13 mouse cellular contexts compared by ENCODE assay signal in the genomic region with DNA sequence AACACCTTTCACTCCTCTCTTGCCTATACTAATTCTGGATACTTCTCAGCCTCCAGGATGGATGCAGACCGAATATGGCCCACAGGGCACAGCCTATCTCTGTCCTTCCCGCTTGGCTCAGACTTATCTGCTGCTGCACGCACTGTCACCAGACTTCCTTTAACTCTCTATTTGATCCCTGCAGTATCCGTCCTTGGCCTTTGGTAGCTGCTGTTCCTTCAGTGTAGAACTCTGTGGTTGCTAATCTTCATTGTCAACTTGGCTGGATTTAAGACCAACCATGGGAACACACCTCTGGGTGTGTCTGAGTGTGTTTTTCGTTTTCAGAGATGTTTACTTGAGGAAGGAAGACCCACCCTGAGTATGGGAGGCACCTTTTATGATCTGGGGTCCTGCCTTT. TPM values are rescaled to one million over a fixed set of nuclear protein-coding genes. Genes with fewer than 3 reads are reported as not detected.
DNase-seq lines count a peak whose midpoint lies in the region; ATAC-seq and TF ChIP-seq lines count a peak whose summit lies in the region.
"Had no signal": no experiment of that assay in that cellular context is flagged by ENCODE, and none has a peak within 500 bp of the region (broad histone marks: within the 10 kb centered on the region; RNA-seq: fewer than 3 reads in every experiment).

No protein-coding gene starts in this region.

- 18% methylated on average over 5 of the region's 5 CpGs for WGBS in heart, embryonic 12.5 days
- 8% methylated on average over 5 of the region's 5 CpGs for WGBS in liver, embryonic 13.5 days (ENCODE audit: insufficient replicate concordance)

- peak overlapping the region in 1 of 2 experiments; percentile 8; a peak in 1 of 4 replicates for H3K4me3 ChIP-seq in MEL (ENCODE audit: control insufficient read depth in 1 of 2, insufficient read depth in 1 of 2, low read depth in 2 of 2, low read length in 2 of 2)
- H3K4me3 ChIP-seq in heart, embryonic 12.5 days: no peak overlapping the region
- H3K4me3 ChIP-seq in liver, embryonic 13.5 days (replicated peaks): no peak overlapping the region
- H3K4me3 ChIP-seq: embryonic facial prominence, embryonic 13.5 days had no signal

- H3K4me2 ChIP-seq in heart, embryonic 12.5 days: no peak overlapping the region
- peak overlapping the region; percentile 20 for H3K4me2 ChIP-seq in liver, embryonic 13.5 days
- H3K4me2 ChIP-seq: embryonic facial prominence, embryonic 13.5 days; hindbrain, embryonic 14.5 days had no signal

- no peak for TF ChIP-seq RAD21 in MEL (IDR thresholded peaks at IDR 0.05; ENCODE audit: low read depth, low read length)

- DNase-seq in heart, adult 11 months: peak; percentile 94
- DNase-seq in heart, postnatal 25 days (ENCODE audit: low spot score): no peak
- DNase-seq in MEL (ENCODE audit: low read depth, low spot score): peak; percentile 89
- DNase-seq in liver, embryonic 13.5 days: peak; percentile 38
- no peak for DNase-seq in thymus, postnatal 10 days (ENCODE audit: low spot score in 2 of 2)
- no peak for DNase-seq in urinary bladder, adult 2 months (ENCODE audit: low spot score)
- DNase-seq: kidney, postnatal 25 days; layer of hippocampus, postnatal 36 days had no signal

- peak; percentile 73 to 93 for TF ChIP-seq EP300 in MEL (IDR thresholded peaks at IDR 0.05; ENCODE audit: low read depth in 1 of 2, low read length in 2 of 2)

- no peak overlapping the region for H3K9ac ChIP-seq in MEL (ENCODE audit: control insufficient read depth, low read depth, low read length, poor library complexity, severe bottlenecking)
- H3K9ac ChIP-seq in heart, embryonic 12.5 days: no peak overlapping the region
- no peak overlapping the region for H3K9ac ChIP-seq in liver, embryonic 13.5 days
- H3K9ac ChIP-seq: embryonic facial prominence, embryonic 13.5 days; hindbrain, embryonic 14.5 days had no signal

- intact Hi-C loops in heart, postnatal 25 days (cut with DNase I): no loop called here

- no peaks in the 10 kb centered on the region for H3K9me3 ChIP-seq in MEL (replicated peaks; ENCODE audit: insufficient read depth, low read length)
- H3K9me3 ChIP-seq in heart, embryonic 12.5 days (replicated peaks): no peaks in the 10 kb centered on the region
- H3K9me3 ChIP-seq in liver, embryonic 13.5 days (replicated peaks): no peaks in the 10 kb centered on the region
- H3K9me3 ChIP-seq: embryonic facial prominence, embryonic 13.5 days had no signal

- peaks cover 0 to 21% of the 10 kb centered on the region in 2 experiments; a peak in 2 of 4 replicates for H3K36me3 ChIP-seq in MEL (ENCODE audit: control insufficient read depth in 1 of 2, insufficient read depth in 2 of 2, low read length in 2 of 2)
- no peaks in the 10 kb centered on the region for H3K36me3 ChIP-seq in heart, embryonic 12.5 days
- H3K36me3 ChIP-seq in liver, embryonic 13.5 days: no peaks in the 10 kb centered on the region
- H3K36me3 ChIP-seq: embryonic facial prominence, embryonic 13.5 days had no signal

- H3K27ac ChIP-seq in MEL (ENCODE audit: control insufficient read depth, low read depth, low read length): peak overlapping the region; percentile 76
- H3K27ac ChIP-seq in heart, embryonic 12.5 days (ENCODE audit: poor library complexity, severe bottlenecking): 0 out of 2 replicates have a peak overlapping the region, but pooled peaks have one; percentile 17
- H3K27ac ChIP-seq in liver, embryonic 13.5 days: peak overlapping the region; percentile 50; the same call in 1 of the 2 replicates
- H3K27ac ChIP-seq: embryonic facial prominence, embryonic 13.5 days; hindbrain, embryonic 14.5 days had no signal

- peak; percentile 49; the same call in 1 of the 2 replicates for ATAC-seq in heart, embryonic 12.5 days (ENCODE audit: insufficient number of reproducible peaks, low FRiP score)
- peak; percentile 82 for ATAC-seq in liver, embryonic 13.5 days (ENCODE audit: low read depth)
- no peak for ATAC-seq in activated CD4-positive, CD25-positive, alpha-beta regulatory T cell, adult 4 months
- ATAC-seq: intestine, postnatal 0 days had no signal

- H3K4me1 ChIP-seq in MEL (ENCODE audit: control insufficient read depth in 1 of 2, insufficient read depth in 2 of 2, low read length in 2 of 2): peaks cover 6 to 32% of the 10 kb centered on the region in 2 experiments; a peak in 3 of 4 replicates
- H3K4me1 ChIP-seq in heart, embryonic 12.5 days (replicated peaks): peaks cover 66% of the 10 kb centered on the region
- peaks cover 58% of the 10 kb centered on the region for H3K4me1 ChIP-seq in liver, embryonic 13.5 days (replicated peaks)

- no peak for TF ChIP-seq POLR2A in MEL (IDR thresholded peaks at IDR 0.05; ENCODE audit: control insufficient read depth in 1 of 2, insufficient read depth in 1 of 2, low read depth in 1 of 2, low read length in 2 of 2, poor library complexity in 1 of 2)

- no peaks in the 10 kb centered on the region for H3K79me2 ChIP-seq in MEL (ENCODE audit: control insufficient read depth, insufficient read depth, low read length, poor library complexity)

- TF ChIP-seq CTCF in MEL (IDR thresholded peaks at IDR 0.05 in 2 of 3, conservative IDR thresholded peaks at IDR 0.05 in 1 of 3; ENCODE audit: control insufficient read depth in 1 of 3, insufficient read depth in 1 of 3, low read depth in 2 of 3, low read length in 3 of 3, poor library complexity in 1 of 3, severe bottlenecking in 1 of 3): no peak

- no peaks in the 10 kb centered on the region; a peak in 1 of 4 replicates for H3K27me3 ChIP-seq in MEL (ENCODE audit: control insufficient read depth in 1 of 2, insufficient read depth in 2 of 2, low read length in 2 of 2)
- no peaks in the 10 kb centered on the region for H3K27me3 ChIP-seq in heart, embryonic 12.5 days (replicated peaks)
- H3K27me3 ChIP-seq in liver, embryonic 13.5 days: no peaks in the 10 kb centered on the region
- H3K27me3 ChIP-seq: embryonic facial prominence, embryonic 13.5 days had no signal

TF ChIP-seq in MEL, 35 proteins besides CTCF, POLR2A, EP300 and RAD21:
- TF ChIP-seq SMC3 (IDR thresholded peaks at IDR 0.05; ENCODE audit: low read depth, low read length) (no peak), ZKSCAN1 (IDR thresholded peaks at IDR 0.05; ENCODE audit: low read depth, low read length) (no peak), MXI1 (IDR thresholded peaks at IDR 0.05; ENCODE audit: low read depth, low read length) (peak; percentile 34; the same call in 1 of the 2 replicates), TAL1 (IDR thresholded peaks at IDR 0.05; ENCODE audit: low read length) (peak; percentile 80), TBP (IDR thresholded peaks at IDR 0.05; ENCODE audit: low read depth, low read length) (no peak), BHLHE40 (IDR thresholded peaks at IDR 0.05; ENCODE audit: borderline replicate concordance, low read depth, low read length) (peak; percentile 95), MAX (IDR thresholded peaks at IDR 0.05; ENCODE audit: low read length) (peak; percentile 42; the same call in 1 of the 2 replicates), NELFE (IDR thresholded peaks at IDR 0.05; ENCODE audit: low read depth, low read length) (no peak), ZMIZ1 (IDR thresholded peaks at IDR 0.05; ENCODE audit: low read depth, low read length) (no peak), ETS1 (IDR thresholded peaks at IDR 0.05; ENCODE audit: low read depth, low read length) (peak; percentile 89), RCOR1 (IDR thresholded peaks at IDR 0.05; ENCODE audit: low read depth, low read length) (peak; percentile 66), GATA1 (IDR thresholded peaks at IDR 0.05; ENCODE audit: low read depth, low read length) (peak; percentile 94), TCF12 (IDR thresholded peaks at IDR 0.05; ENCODE audit: low read depth, low read length) (peak; percentile 93)
TF ChIP-seq in MEL: peak in this region for 8.

RNA-seq across cellular contexts. Expression of a gene that starts 47.5 kb away (rescaled TPM):
- total RNA-seq in heart, postnatal 25 days (2021): 100 to 1,000 TPM; 103 to 110 TPM
- total RNA-seq in MEL (2012; rRNA removed): 46.6 and 55.7 TPM in 2 replicates
- 10 to 100 TPM in 1 of 2 experiments, not detected in 1; 48.6 TPM for polyA plus RNA-seq in MEL (2012; ENCODE audit: insufficient read depth in 1 of 2, insufficient read length in 2 of 2, low read depth in 1 of 2, low replicate concordance in 2 of 2, missing spikeins in 1 of 2)
- polyA plus RNA-seq in heart, embryonic 12.5 days (2016; fragmentation: Nextera tagmentation; extraction: Ambion mirVana): 43.0 and 45.6 TPM in 2 replicates
- 13.6 and 15.6 TPM in 2 replicates for polyA plus RNA-seq in liver, embryonic 13.5 days (2015; fragmentation: Nextera tagmentation; extraction: Ambion mirVana)
- polyA plus RNA-seq in activated CD4-positive, CD25-positive, alpha-beta regulatory T cell, adult 4 months (2017; shearing (Covaris generic)): 10 to 100 TPM; 43.2 to 52.2 TPM
- polyA plus RNA-seq in urinary bladder, adult 2 months (2012; rRNA removed): 71.1 and 76.4 TPM in 2 replicates

Comparison
In these comparisons a context has a peak if more than half of its experiments do, and no peak if none do; other contexts are left out.
1. DNase-seq: peak in heart, adult 11 months (single experiment), MEL (single experiment) and liver, embryonic 13.5 days (single experiment); none in heart, postnatal 25 days (single experiment), thymus, postnatal 10 days (0 of 2) and urinary bladder, adult 2 months (single experiment).
2. H3K27ac ChIP-seq: peak in every context shown above with its lines; median percentile 76 in MEL; 50 in liver, embryonic 13.5 days; 17 in heart, embryonic 12.5 days.